In genomic region chr3:79238456-79239065, GRCm38 (mm10) we compare ENCODE assay signal across 14 mouse cellular contexts. TPM values are rescaled to one million over a fixed set of nuclear protein-coding genes. Genes with fewer than 3 reads are reported as not detected.
DNase-seq lines count a peak whose midpoint lies in the region; ATAC-seq lines count a peak whose summit lies in the region.
"Had no signal": no experiment of that assay in that cellular context is flagged by ENCODE, and none has a peak within 500 bp of the region (broad histone marks: within the 10 kb centered on the region; RNA-seq: fewer than 3 reads in every experiment).

No protein-coding gene starts in this region.

- H3K27ac ChIP-seq in heart, embryonic 10.5 days, result peak overlapping the region; percentile 67; the same call in 1 of the 2 replicates
- peak overlapping the region; percentile 15; the same call in 1 of the 2 replicates for H3K27ac ChIP-seq in lung, embryonic 15.5 days
- H3K27ac ChIP-seq in macrophage, result peak overlapping the region; percentile 61
- H3K27ac ChIP-seq in midbrain, embryonic 14.5 days (replicated peaks; ENCODE audit: low read depth, low read length), result no peak overlapping the region
- H3K27ac ChIP-seq: limb, embryonic 15.5 days had no signal

- H3K4me2 ChIP-seq in lung, embryonic 15.5 days, result no peak overlapping the region
- no peak overlapping the region for H3K4me2 ChIP-seq in midbrain, embryonic 14.5 days (ENCODE audit: low read length)
- H3K4me2 ChIP-seq: limb, embryonic 15.5 days had no signal

- H3K36me3 ChIP-seq in heart, embryonic 10.5 days, result no peaks in the 10 kb centered on the region
- no peaks in the 10 kb centered on the region for H3K36me3 ChIP-seq in lung, embryonic 15.5 days
- no peaks in the 10 kb centered on the region for H3K36me3 ChIP-seq in macrophage (ENCODE audit: inconsistent target)
- no peaks in the 10 kb centered on the region for H3K36me3 ChIP-seq in midbrain, embryonic 14.5 days (ENCODE audit: control insufficient read depth, insufficient read depth, low read length)
- H3K36me3 ChIP-seq: limb, embryonic 15.5 days had no signal

- H3K27me3 ChIP-seq in heart, embryonic 10.5 days (ENCODE audit: insufficient read depth, poor library complexity, severe bottlenecking), result no peaks in the 10 kb centered on the region
- no peaks in the 10 kb centered on the region for H3K27me3 ChIP-seq in lung, embryonic 15.5 days
- no peaks in the 10 kb centered on the region for H3K27me3 ChIP-seq in midbrain, embryonic 14.5 days (ENCODE audit: control insufficient read depth, insufficient read depth, low read length)
- H3K27me3 ChIP-seq: limb, embryonic 15.5 days had no signal

- WGBS in heart, embryonic 10.5 days, result 57% methylated on average over 4 of the region's 4 CpGs
- 43% methylated on average over 4 of the region's 4 CpGs for WGBS in lung, embryonic 15.5 days
- 51% methylated on average over 4 of the region's 4 CpGs for WGBS in macrophage (ENCODE audit: missing documents)
- WGBS in midbrain, embryonic 14.5 days, result 87% methylated on average over 4 of the region's 4 CpGs

- no peak overlapping the region for H3K4me3 ChIP-seq in heart, embryonic 10.5 days
- H3K4me3 ChIP-seq in lung, embryonic 15.5 days, result no peak overlapping the region
- peak overlapping the region; percentile 26 for H3K4me3 ChIP-seq in macrophage (ENCODE audit: inconsistent target)
- no peak overlapping the region for H3K4me3 ChIP-seq in midbrain, embryonic 14.5 days (replicated peaks; ENCODE audit: low read depth, low read length)
- H3K4me3 ChIP-seq: limb, embryonic 15.5 days had no signal

- H3K79me2 ChIP-seq in macrophage (ENCODE audit: inconsistent target), result peaks cover 79% of the 10 kb centered on the region

- no peak for ATAC-seq in lung, embryonic 15.5 days (ENCODE audit: borderline replicate concordance, extremely low read depth, low FRiP score, low TSS enrichment)
- no peak for ATAC-seq in midbrain, embryonic 14.5 days (ENCODE audit: low FRiP score, low TSS enrichment)

- intact Hi-C loops in heart, postnatal 36 days (cut with DNase I), result loop anchor here (2.0 kb wide), 1 partner anchor 22 kb away; no protein-coding TSS in a partner anchor

- H3K9me3 ChIP-seq in heart, embryonic 10.5 days, result no peaks in the 10 kb centered on the region
- H3K9me3 ChIP-seq in lung, embryonic 15.5 days, result no peaks in the 10 kb centered on the region
- H3K9me3 ChIP-seq in midbrain, embryonic 14.5 days (ENCODE audit: control insufficient read depth, low read length), result no peaks in the 10 kb centered on the region
- H3K9me3 ChIP-seq: limb, embryonic 15.5 days had no signal

- peaks cover 29% of the 10 kb centered on the region for H3K4me1 ChIP-seq in heart, embryonic 10.5 days
- peaks cover 34% of the 10 kb centered on the region for H3K4me1 ChIP-seq in lung, embryonic 15.5 days
- 0 out of 2 replicates have a peak, but pooled peaks cover 3% of the 10 kb centered on the region for H3K4me1 ChIP-seq in midbrain, embryonic 14.5 days (ENCODE audit: control insufficient read depth, insufficient read depth, low read length)

- no peak for DNase-seq in heart, embryonic 10.5 days (ENCODE audit: low spot score)
- no peak for DNase-seq in heart, postnatal 36 days
- no peak for DNase-seq in lung, adult 18-20 months
- peak; percentile 54 for DNase-seq in NIH3T3 (ENCODE audit: low read depth)
- DNase-seq in right cerebral cortex, postnatal 25 days, result no peak
- DNase-seq in midbrain, embryonic 14.5 days, result no peak
- DNase-seq: cerebellum, adult 9-10 months; forebrain, postnatal 0 days; gastrocnemius, postnatal 25 days; kidney, adult 9 months; right cerebral cortex, postnatal 14 days had no signal

- H3K9ac ChIP-seq in lung, embryonic 15.5 days, result no peak overlapping the region
- H3K9ac ChIP-seq in midbrain, embryonic 14.5 days (replicated peaks; ENCODE audit: low read length), result no peak overlapping the region
- H3K9ac ChIP-seq: forebrain, postnatal 0 days; limb, embryonic 15.5 days had no signal

RNA-seq across cellular contexts. Expression of gene Rapgef2, which starts 47.8 kb away (rescaled TPM):
- 4.4 and 4.8 TPM in 2 replicates for polyA plus RNA-seq in heart, embryonic 10.5 days (2016; fragmentation: Nextera tagmentation; extraction: Ambion mirVana)
- total RNA-seq in heart, postnatal 36 days (2021), result 10 to 100 TPM; 35.1 to 35.4 TPM
- 5.9 and 6.2 TPM in 2 replicates for polyA plus RNA-seq in lung, embryonic 15.5 days (2015; fragmentation: Nextera tagmentation; extraction: Ambion mirVana)
- 1,000 to 10,000 TPM in 1 of 26 experiments, 100 to 1,000 TPM in 22, 10 to 100 TPM in 3; 68.8 to 1,213 (median 421) TPM for total RNA-seq in macrophage (2018; cell fraction: chromatin; rRNA removed)
- 100 to 1,000 TPM in 5 of 26 experiments, 10 to 100 TPM in 21; 17.9 to 189 (median 66.3) TPM for total RNA-seq in macrophage (2018; cell fraction: cytosol; rRNA removed)
- total RNA-seq in macrophage (2018; cell fraction: nucleus; rRNA removed), result 100 to 1,000 TPM in 22 of 26 experiments, 10 to 100 TPM in 4; 47.9 to 565 (median 303) TPM
- 9.0 to 16.6 TPM (median 10.6 TPM) in 3 replicates for polyA plus RNA-seq in macrophage (2018)
- polyA plus RNA-seq in midbrain, embryonic 14.5 days (2014; fragmentation: Nextera tagmentation; extraction: Ambion mirVana), result 14.8 and 15.2 TPM in 2 replicates
